Mouse (Mus musculus): ENCODE data around the gene Gm21761.
"Not testable (repeated sequence)": the region's sequence is repeated elsewhere in the genome, so short reads cannot be mapped to it uniquely, and the experiment has no call there.

The Gm21761 gene

DNA sequence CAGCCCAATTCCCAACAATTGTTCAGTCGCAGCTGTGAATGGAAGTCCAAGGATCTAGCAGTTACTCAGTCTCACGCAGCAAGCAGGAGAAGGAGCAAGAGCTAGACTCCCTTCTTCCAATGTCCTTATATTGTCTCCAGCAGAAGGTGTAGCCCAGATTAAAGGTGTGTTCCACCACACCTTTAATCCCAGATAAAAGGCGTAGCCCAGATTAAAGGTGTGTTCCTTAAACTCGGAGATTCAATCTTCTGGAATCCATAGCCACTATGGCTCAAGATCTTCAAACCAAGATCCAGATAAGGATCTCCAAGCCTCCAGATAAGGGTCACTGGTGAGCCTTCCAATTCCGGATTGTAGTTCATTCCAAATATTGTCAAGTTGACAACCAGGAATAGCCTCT is at the start of gene Gm21761:
Gm21761 (minus strand) TSS at position 101 of the 400 bp plus-strand sequence.
- not testable (repeated sequence) for DNase-seq (ENCODE audit: low spot score)

DNA sequence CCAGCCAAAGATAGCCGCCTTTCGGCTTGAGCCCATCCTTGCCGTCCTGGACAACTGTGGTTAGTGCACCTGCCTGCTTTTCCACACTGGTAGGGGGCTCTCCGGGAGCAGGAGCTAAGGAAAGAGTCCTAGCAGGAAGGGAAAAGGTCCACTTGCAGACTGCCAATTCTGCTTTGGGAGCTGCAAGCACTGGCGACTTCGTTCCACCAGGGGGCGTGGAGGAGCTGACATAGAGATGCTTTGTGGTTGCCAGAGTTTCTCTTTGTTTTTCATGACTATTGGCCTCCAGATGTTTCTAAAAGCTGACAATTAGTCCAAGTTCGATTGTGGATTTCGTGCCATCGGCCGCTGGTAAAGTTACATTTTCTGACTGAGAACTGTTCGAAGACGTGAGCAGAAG is 40.1 kb upstream of the Gm21761 start:
- not testable (repeated sequence) for DNase-seq (ENCODE audit: low spot score)

DNA sequence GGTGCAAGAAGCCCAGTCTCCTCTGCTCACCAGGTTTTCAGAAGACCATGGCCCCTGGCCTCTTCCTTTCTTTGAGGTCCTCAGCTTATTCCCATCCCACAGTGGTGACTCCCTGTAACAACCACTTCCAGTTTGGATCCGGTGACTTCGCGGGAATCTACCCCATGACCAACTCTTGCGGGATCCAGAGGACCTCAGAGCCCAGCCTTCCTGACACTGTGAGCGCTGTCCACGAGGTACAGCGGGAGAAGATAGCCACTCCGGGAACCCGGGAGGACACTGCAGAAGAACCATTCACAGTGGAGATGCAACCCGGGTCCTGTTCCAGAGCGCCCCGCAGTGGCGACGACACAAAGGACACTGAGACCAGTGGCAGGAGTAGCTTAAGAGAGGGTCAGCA is 39.1 kb upstream of the Gm21761 start:
- DNase-seq (ENCODE audit: low spot score), result not testable (repeated sequence)

DNA sequence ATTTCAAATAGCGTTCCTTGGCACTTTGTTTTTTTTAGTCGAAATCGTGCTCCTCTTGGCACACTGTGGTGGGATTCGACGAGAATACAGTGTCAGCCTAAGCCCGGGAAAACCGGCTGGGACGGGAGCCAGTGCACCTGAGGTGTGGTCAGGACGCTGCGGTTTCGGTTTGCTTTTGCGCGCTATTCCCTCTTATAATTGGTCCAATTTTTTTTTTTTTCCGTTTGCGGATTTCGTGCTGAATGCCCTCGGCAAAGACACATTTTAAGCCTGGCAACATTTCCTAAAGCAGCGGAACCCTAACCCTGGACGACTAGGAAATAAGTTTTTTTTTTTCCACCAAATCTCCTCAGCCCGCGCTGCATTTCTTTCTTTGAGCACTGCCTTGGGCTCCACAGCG is 36.9 kb upstream of the Gm21761 start:
- DNase-seq (ENCODE audit: low spot score), result not testable (repeated sequence)

DNA sequence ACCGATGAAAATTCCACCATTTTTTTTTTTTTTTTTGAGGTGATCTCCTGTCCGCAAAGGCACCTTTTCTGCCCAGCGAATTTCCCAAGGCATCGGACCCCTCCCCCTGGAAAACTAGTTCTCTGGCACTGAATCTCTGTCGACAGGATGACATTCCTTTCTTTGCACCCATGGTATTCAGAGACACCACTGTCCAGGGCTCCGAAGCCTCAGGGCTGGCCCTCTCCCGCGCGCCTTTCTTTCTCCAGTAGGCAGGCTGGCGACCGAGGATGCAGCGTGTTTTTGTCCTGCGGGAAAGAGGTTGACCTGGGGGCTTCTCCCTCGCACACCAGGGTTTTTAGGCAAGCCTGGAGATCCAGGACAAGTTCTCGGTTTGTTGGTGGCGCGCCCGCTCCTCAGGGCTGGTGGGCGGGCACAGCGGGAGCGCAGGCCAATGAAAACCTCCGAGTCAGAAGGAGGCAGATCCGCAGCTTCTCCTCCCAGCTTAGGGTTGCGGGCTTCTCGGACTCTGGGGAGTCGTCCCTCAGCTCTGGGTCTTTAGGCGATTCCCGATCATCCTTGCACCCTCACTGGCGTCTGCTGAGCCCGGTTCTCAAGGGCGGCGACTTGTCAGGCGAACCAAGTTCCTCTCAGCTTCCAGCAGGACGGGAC is 36.4 kb upstream of the Gm21761 start:
- DNase-seq (ENCODE audit: low spot score), result not testable (repeated sequence)

DNA sequence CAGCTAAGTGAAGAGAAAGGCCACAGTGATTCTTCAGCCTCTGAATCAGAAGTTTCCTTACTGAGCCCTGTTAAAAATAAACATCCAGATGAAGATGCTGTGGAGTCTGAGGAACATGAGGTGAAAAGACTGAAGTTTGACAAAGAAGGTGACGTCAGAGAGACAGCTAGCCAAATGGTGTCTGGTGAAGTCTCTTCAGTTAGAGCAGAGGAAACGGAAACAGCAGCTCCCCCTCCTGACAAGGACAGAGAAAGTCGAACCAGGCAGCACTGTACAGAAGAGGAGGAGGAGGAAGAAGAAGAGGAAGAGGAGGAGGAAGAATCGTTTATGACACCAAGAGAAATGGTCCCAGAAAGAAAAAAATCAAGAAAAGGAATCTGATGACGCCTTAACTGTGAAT is 33.8 kb upstream of the Gm21761 start:
- not testable (repeated sequence) for DNase-seq (ENCODE audit: low spot score)

DNA sequence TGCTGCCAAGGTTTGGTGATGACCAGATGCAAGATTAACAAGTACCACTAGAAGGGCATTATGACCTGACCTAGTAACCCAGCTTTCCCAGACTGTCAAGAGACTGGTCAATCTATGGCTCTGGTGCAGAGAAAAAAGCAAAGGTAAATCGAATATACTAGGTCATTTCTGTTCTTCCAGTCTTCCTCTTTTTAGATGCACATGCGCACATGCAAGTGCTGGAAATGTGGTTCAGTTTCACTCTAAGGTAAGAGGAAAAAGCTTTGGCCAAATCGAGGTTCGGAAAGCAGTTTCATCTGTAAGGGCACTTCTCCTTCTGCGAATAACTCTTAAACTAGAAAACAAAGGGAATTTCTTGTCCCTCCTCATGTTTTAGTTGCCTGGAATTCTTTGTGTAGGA is 26.5 kb upstream of the Gm21761 start:
- not testable (repeated sequence) for DNase-seq (ENCODE audit: low spot score)

DNA sequence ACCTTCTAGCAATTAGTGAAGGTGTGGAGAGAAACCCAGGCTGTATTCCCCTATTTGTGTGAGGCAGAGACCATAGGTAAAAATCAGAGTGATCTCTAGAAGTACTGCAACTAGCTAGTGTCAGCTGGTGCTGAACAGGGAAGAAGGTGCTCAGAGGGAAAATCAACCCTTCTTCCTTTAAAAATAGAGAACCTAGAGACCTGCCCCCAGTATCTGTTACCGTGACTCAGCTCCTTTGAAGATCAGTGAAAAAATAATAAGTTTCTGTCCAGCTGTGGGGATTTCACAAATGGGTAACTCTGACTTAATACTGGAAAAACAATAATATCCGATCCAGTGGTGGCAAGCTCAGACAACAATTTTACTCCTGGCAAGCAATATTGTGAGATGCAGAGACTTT is 26.0 kb upstream of the Gm21761 start:
- DNase-seq (ENCODE audit: low spot score), result not testable (repeated sequence)

DNA sequence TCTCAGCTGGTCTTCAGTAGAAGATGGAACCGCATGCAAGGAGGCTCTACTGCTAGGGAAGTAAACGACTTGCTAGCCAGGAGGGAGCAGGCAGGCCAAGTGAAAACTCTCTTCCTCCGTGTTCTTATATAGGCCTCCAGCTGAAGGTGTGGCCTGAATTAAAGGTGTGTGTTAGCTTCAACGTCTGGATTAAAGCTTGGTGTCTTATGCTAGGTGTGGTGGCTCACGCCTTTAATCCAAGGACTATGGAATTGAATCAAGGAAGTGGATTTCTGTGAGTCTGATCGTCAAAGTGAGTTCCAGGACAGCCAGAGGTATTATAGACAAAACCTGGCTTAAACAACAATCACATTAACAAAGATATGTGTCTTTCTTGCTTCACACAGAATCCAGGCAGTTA is 21.6 kb upstream of the Gm21761 start, which contains the start of gene B020031M17Rik:
B020031M17Rik (minus strand) TSS at position 101 of the 400 bp plus-strand sequence.
- DNase-seq (ENCODE audit: low spot score), result not testable (repeated sequence)

DNA sequence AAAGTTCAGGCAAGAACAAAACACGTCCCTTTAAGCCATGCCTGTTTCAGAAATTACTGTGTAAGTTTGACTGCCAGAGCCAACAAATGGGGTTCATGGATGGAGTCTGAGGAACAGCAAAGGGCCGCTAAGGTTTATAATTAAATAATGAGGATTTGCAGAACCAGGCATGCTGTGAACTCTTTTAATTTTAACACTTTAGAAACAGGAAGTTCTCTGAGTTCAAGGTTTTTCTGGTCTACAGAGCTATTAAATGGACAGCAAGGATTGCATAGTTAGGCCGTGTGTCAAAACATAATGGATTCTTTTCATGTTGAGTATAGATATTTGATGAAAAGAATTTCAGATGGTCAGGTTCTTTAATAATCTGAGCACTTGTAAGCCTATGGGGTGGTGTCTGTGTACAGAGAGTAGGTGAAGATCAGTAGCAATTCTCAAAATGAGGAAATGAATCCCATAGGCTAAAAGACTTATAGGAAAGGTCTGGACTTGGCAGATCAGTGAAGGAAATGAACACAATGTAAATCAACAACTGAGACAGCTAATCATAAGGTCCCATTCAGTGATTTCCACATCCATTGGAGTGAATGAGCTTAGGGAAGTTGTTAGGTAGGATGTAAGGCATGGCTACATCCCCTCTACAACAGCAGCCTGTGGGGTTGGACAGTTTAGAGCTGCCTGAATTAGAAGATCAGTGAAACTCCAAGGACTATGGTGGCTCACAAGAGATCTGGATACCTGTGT is 4.3 kb downstream of the Gm21761 start:
- DNase-seq (ENCODE audit: low spot score), result not testable (repeated sequence)

DNA sequence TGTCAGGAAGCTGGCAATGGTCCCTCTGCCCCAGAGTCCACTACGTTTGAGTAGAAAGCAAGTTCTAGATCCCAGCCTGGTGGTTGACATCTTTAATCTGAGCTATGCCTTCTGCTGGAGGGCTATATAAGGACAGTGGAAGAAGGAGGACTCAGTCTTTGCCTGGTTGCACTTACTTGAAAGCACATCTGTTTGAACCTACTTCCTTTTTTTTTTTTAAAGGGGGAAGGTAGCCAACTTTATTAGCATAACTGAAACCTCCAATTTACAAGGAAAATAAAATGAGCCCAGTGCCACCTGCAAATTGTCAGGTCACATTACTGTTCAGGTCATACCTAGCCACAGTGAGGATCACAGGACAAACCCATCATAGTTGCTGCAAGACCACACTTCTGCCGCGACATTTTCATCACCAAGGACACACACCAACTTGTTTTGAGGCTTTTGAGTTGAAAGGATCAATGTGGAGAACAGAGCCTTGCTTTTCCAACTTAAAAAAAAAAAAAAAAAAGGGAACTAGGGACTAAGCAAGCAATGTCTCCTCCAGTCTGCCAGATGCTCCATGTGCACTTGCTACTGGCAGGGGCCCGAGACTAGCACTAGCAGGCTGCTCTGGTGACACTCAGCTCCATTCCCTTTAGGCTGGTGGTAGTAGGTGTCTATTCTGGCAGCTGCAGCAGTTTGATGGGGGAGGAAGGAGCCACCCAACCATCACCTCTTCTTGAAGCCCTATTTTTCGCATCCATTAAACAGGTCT is 11.9 kb downstream of the Gm21761 start:
- not testable (repeated sequence) for DNase-seq (ENCODE audit: low spot score)

DNA sequence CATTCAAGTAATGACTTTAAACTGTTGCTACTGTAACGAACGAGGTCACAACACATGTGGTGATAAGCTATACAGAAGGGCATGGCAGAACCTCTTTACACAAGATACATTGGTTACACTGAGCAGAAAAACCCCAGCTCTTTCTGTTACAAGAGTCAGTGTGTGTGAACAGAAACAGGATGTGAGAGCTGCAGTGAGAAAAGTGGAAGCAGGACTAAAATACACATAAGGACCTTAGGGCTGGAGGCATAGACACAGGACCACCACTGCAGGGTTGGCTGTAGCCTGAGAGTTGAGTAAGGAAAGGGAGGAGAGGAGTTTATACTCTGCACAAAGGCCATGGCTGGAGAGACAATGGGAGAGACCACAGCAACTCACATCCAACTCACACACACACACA is 12.6 kb downstream of the Gm21761 start:
- not testable (repeated sequence) for DNase-seq (ENCODE audit: low spot score)

DNA sequence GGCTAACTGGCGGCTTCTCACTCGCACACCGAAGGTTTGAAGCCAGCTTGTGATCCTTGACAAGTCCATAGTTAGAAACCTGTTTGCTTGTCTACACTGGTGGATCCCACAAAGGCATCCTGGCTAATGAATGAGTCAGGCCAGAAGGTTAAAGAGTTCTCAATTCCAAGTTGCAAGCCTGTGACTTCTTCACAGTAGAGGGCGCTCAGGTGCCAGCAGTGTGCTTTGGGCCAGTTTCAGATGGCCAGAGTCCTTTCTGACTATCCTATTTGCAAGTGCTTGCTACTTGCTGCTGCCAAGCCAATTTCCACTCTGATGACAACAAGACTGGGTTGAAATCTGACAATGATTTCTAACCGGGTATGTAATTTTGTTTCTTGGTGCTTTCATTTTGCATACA is 30.5 kb downstream of the Gm21761 start:
- DNase-seq (ENCODE audit: low spot score), result not testable (repeated sequence)

DNA sequence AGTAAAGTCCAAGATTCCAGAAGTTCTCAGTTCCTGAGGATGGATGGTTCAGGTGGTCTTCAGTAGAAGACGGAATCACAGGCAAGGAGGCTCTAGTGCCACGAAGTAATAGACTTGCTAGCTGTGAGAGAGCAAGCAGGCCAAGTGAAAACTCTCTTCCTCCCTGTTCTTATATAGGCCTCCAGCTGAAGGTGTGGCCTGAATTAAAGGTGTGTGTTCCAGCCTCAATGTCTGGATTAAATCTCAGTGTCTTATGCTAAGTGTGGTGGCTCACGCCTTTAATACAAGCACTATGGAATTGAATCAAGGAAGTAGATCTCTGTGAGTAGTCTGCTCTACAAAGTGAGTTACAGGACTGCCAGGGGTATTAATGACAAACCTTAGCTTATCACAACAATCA is 34.4 kb downstream of the Gm21761 start, which contains the start of gene Tcstv1:
Tcstv1 (minus strand) TSS at position 101 of the 400 bp plus-strand sequence.
- DNase-seq (ENCODE audit: low spot score), result not testable (repeated sequence)

DNA sequence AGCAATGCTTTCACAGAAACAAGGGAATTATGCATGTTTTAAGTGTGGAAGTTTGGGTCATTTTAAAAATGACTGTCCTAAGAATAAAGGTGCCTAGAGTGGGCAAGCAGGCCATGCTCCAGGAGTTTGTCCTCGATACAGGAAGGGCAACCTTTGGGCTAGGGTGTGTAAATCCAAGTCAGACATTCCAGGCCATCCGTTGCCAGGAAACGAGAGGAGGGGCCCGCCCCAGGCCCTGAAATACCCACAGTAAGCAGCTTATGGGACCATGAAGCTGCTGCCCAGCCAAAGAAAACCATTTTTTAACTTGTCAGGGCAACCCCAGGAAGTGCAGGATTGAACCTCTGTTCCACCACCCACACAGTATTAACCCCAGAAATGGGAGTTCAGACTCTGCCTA is 42.2 kb downstream of the Gm21761 start:
- not testable (repeated sequence) for DNase-seq (ENCODE audit: low spot score)

DNA sequence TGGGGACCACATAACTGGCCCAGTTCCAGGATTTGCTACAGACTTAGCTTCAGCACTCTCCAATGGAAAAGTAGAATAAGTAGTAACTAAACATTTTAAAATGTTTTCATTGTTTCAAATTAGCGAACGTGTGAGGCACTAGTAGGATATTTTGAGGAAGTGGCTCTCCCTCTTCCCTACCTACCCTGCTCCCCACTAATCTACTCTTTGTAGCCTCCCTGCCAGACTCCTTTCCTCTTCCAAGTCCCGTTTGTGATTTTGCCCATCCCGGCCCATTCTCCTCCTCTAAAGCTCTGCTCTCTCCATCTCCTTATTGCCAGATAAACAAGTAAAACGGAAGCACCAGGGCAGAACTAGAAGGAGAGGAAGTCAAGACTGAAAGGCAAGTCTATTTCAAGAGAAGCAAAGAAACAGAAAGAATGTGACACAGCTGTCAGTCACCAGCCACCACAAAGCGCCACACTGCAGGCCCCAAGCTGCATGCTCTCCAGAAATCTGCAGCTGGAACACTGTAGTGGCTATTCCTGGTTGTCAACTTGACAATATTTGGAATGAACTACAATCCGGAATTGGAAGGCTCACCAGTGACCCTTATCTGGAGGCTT is 64.6 kb downstream of the Gm21761 start:
- DNase-seq (ENCODE audit: low spot score), result not testable (repeated sequence)

DNA sequence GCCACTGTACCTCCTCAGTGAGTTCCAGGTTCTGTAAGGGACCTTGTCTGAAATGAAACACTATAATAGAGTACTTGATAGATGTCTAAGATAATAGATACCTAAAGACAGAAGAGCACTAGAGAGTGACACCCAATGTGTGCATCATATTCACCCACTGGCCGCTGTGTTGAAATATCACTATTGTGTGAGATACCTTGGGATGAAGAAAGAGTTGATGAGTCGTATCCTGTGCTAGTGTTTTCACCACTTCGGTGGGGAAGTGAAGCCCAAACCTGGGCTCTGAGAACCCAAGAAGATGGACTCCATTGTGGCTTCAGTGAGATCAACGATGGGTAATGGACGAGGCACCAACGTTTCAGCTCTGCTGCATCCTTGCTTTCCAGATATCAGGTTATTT is 66.7 kb downstream of the Gm21761 start:
- DNase-seq (ENCODE audit: low spot score), result not testable (repeated sequence)

Data from left cerebral cortex, adult 11 months (tissue).